ENCODE assay signal across 8 mouse cellular contexts in genomic region chr11:78465568-78466180, GRCm38 (mm10). TPM values are rescaled to one million over a fixed set of nuclear protein-coding genes. Genes with fewer than 3 reads are reported as not detected.
DNase-seq lines count a peak whose midpoint lies in the region; ATAC-seq lines count a peak whose summit lies in the region.

Slc46a1 (plus strand) TSS chr11:78465697.

- DNase-seq in CD4-positive helper T cell, adult 2 months (ENCODE audit: low read depth, low spot score), result peak; percentile 62
- peak; percentile 83 for DNase-seq in forebrain, embryonic 10.5 days (ENCODE audit: extremely low spot score, low spot score)
- DNase-seq in kidney, postnatal 14 days, result peak; percentile 91
- peak; percentile 28 to 58 for DNase-seq in natural killer cell, adult 2 months (ENCODE audit: low spot score in 2 of 2)

- ATAC-seq in heart, embryonic 14.5 days (ENCODE audit: insufficient number of reproducible peaks, insufficient read depth, low FRiP score, low read depth), result peak; percentile 89
- ATAC-seq in liver, embryonic 12.5 days, result peak; percentile 86
- peak; percentile 95 for ATAC-seq in stomach, embryonic 15.5 days (ENCODE audit: insufficient read depth, low FRiP score, low read depth)

- peak within 1 kb of the TSS; percentile 96 for H3K4me2 ChIP-seq in heart, embryonic 14.5 days (ENCODE audit: low read length)
- H3K4me2 ChIP-seq in liver, embryonic 12.5 days, result peak within 1 kb of the TSS; percentile 90
- peak within 1 kb of the TSS; percentile 88 for H3K4me2 ChIP-seq in stomach, embryonic 15.5 days

- under 1% methylated on average over 41 of the region's 41 CpGs for WGBS in forebrain, embryonic 10.5 days
- WGBS in heart, embryonic 14.5 days, result under 1% methylated on average over 41 of the region's 41 CpGs
- WGBS in liver, embryonic 12.5 days (ENCODE audit: insufficient replicate concordance), result under 1% methylated on average over 41 of the region's 41 CpGs
- WGBS in stomach, embryonic 15.5 days, result under 1% methylated on average over 41 of the region's 41 CpGs

- peak within 1 kb of the TSS; percentile 91 for H3K9ac ChIP-seq in heart, embryonic 14.5 days (ENCODE audit: low read length)
- peak within 1 kb of the TSS; percentile 74 for H3K9ac ChIP-seq in liver, embryonic 12.5 days
- H3K9ac ChIP-seq in stomach, embryonic 15.5 days, result peak within 1 kb of the TSS; percentile 67

- H3K27me3 ChIP-seq in forebrain, embryonic 10.5 days (ENCODE audit: poor library complexity, severe bottlenecking), result no peaks in the 10 kb centered on the region
- H3K27me3 ChIP-seq in heart, embryonic 14.5 days (ENCODE audit: control insufficient read depth, insufficient read depth, low read length), result no peaks in the 10 kb centered on the region
- H3K27me3 ChIP-seq in liver, embryonic 12.5 days (replicated peaks), result no peaks in the 10 kb centered on the region
- no peaks in the 10 kb centered on the region for H3K27me3 ChIP-seq in stomach, embryonic 15.5 days (replicated peaks)

- peaks cover 3% of the 10 kb centered on the region for H3K4me1 ChIP-seq in brown adipose tissue, adult 24 weeks (ENCODE audit: control insufficient read depth, insufficient read depth, insufficient read length, low read length)
- peaks cover 36% of the 10 kb centered on the region for H3K4me1 ChIP-seq in forebrain, embryonic 10.5 days
- H3K4me1 ChIP-seq in heart, embryonic 14.5 days (ENCODE audit: control insufficient read depth in 2 of 2, insufficient read depth in 2 of 2, low read length in 2 of 2), result peaks cover 15 to 16% of the 10 kb centered on the region in 2 experiments
- H3K4me1 ChIP-seq in liver, embryonic 12.5 days, result peaks cover 48% of the 10 kb centered on the region
- peaks cover 4% of the 10 kb centered on the region for H3K4me1 ChIP-seq in stomach, embryonic 15.5 days

- H3K9me3 ChIP-seq in forebrain, embryonic 10.5 days, result peaks cover 6% of the 10 kb centered on the region; the same call in 1 of the 2 replicates
- peaks cover 5% of the 10 kb centered on the region; the same call in 1 of the 2 replicates for H3K9me3 ChIP-seq in heart, embryonic 14.5 days (ENCODE audit: control insufficient read depth, low read length)
- peaks cover 6% of the 10 kb centered on the region; the same call in 1 of the 2 replicates for H3K9me3 ChIP-seq in liver, embryonic 12.5 days (replicated peaks)
- no peaks in the 10 kb centered on the region for H3K9me3 ChIP-seq in stomach, embryonic 15.5 days

- peak within 1 kb of the TSS; percentile 79 for H3K4me3 ChIP-seq in brown adipose tissue, adult 24 weeks (ENCODE audit: insufficient read depth, low read depth, low read length)
- peak within 1 kb of the TSS; percentile 92 for H3K4me3 ChIP-seq in forebrain, embryonic 10.5 days
- H3K4me3 ChIP-seq in heart, embryonic 14.5 days (ENCODE audit: control insufficient read depth in 1 of 2, insufficient read depth in 1 of 2, low read depth in 1 of 2, low read length in 2 of 2), result peak within 1 kb of the TSS; percentile 89 to 91
- peak within 1 kb of the TSS; percentile 65 for H3K4me3 ChIP-seq in liver, embryonic 12.5 days
- peak within 1 kb of the TSS; percentile 71 for H3K4me3 ChIP-seq in stomach, embryonic 15.5 days (replicated peaks)

- H3K36me3 ChIP-seq in forebrain, embryonic 10.5 days (replicated peaks), result no peaks in the 10 kb centered on the region; the same call in 1 of the 2 replicates
- no peaks in the 10 kb centered on the region for H3K36me3 ChIP-seq in heart, embryonic 14.5 days (ENCODE audit: control insufficient read depth, insufficient read depth, low read length)
- no peaks in the 10 kb centered on the region for H3K36me3 ChIP-seq in liver, embryonic 12.5 days
- H3K36me3 ChIP-seq in stomach, embryonic 15.5 days, result 0 out of 2 replicates have a peak, but pooled peaks cover 2% of the 10 kb centered on the region

- peak within 1 kb of the TSS; percentile 72 for H3K27ac ChIP-seq in brown adipose tissue, adult 24 weeks (replicated peaks; ENCODE audit: low read depth, low read length)
- H3K27ac ChIP-seq in forebrain, embryonic 10.5 days, result peak within 1 kb of the TSS; percentile 97
- H3K27ac ChIP-seq in heart, embryonic 14.5 days (replicated peaks in 1 of 2; ENCODE audit: control insufficient read depth in 1 of 2, insufficient read depth in 1 of 2, low read depth in 2 of 2, low read length in 2 of 2), result peak within 1 kb of the TSS; percentile 88 to 90
- H3K27ac ChIP-seq in liver, embryonic 12.5 days, result peak within 1 kb of the TSS; percentile 81
- peak within 1 kb of the TSS; percentile 93 for H3K27ac ChIP-seq in stomach, embryonic 15.5 days

RNA-seq across cellular contexts. Expression of gene Slc46a1, which starts in this region (rescaled TPM):
- polyA plus RNA-seq in brown adipose tissue, adult 24 weeks (2012; ENCODE audit: insufficient read depth, insufficient read length, missing spikeins), result 9.2 and 11.8 TPM in 2 replicates
- polyA plus RNA-seq in forebrain, embryonic 10.5 days (2016; fragmentation: Nextera tagmentation; extraction: Ambion mirVana), result 20.9 and 21.1 TPM in 2 replicates
- polyA plus RNA-seq in heart, embryonic 14.5 days (2014; fragmentation: Nextera tagmentation; extraction: Ambion mirVana), result 6.2 and 8.1 TPM in 2 replicates
- polyA plus RNA-seq in liver, embryonic 12.5 days (2016; fragmentation: Nextera tagmentation; extraction: Ambion mirVana), result 5.7 and 6.3 TPM in 2 replicates
- polyA plus RNA-seq in stomach, embryonic 15.5 days (2015; fragmentation: Nextera tagmentation; extraction: Ambion mirVana), result 11.9 and 12.4 TPM in 2 replicates

Comparison
In these comparisons a context has a peak if more than half of its experiments do, and no peak if none do; other contexts are left out.
1. Peak in every context shown above with its lines: DNase-seq, ATAC-seq, H3K4me3 ChIP-seq and H3K27ac ChIP-seq.